Mouse (Mus musculus) lung, embryonic 14.5 days (tissue): ENCODE results near the gene Olfr1423. TPM values are rescaled to one million over a fixed set of nuclear protein-coding genes. Genes with fewer than 3 reads are reported as not detected.

Source experiments
- ATAC-seq: fragments of 200-750 bp; cut with Nextera tagmentation; 2 replicates; pipeline ENCODE4 v1.8.0; 2017; ENCODE audit warnings: mild to moderate bottlenecking, moderate TSS enrichment, moderate library complexity; ENCODE audit not compliant: insufficient read depth
- DNase-seq: peaks from one replicate; pipeline ENCODE4 v3.0.0-alpha.2; 2015
- H3K27ac ChIP-seq: fragments of 300-500 bp; sonication (generic); 2 replicates; pipeline ENCODE4 v1.5.1; 2014; ENCODE audit warnings: low read depth, mild to moderate bottlenecking, moderate library complexity
- H3K27me3 ChIP-seq: fragments of 300-500 bp; sonication (generic); 2 replicates; pipeline ENCODE4 v1.6.1; 2014; ENCODE audit warnings: low read length, control low read depth; ENCODE audit not compliant: insufficient read depth
- H3K36me3 ChIP-seq: fragments of 300-500 bp; sonication (generic); 2 replicates; pipeline ENCODE4 v1.6.1; 2014; ENCODE audit warnings: control low read depth; ENCODE audit not compliant: insufficient read depth
- H3K4me1 ChIP-seq: fragments of 300-500 bp; sonication (generic); 2 replicates; pipeline ENCODE4 v1.6.1; 2014; ENCODE audit warnings: antibody characterized with exemption, control low read depth; ENCODE audit not compliant: insufficient read depth
- H3K4me2 ChIP-seq: fragments of 300-500 bp; sonication (generic); 2 replicates; pipeline ENCODE4 v1.6.1; 2014; ENCODE audit warnings: mild to moderate bottlenecking
- H3K4me3 ChIP-seq: fragments of 300-500 bp; sonication (generic); 2 replicates; pipeline ENCODE4 v1.5.1; 2014; ENCODE audit warnings: low read depth, low read length
- H3K9ac ChIP-seq: fragments of 300-500 bp; sonication (generic); 2 replicates; pipeline ENCODE4 v1.6.1; 2014
- H3K9me3 ChIP-seq: fragments of 300-500 bp; sonication (generic); 2 replicates; pipeline ENCODE4 v1.6.1; 2016; ENCODE audit warnings: low read depth, low read length, control low read depth
- CTCF ChIP-seq: IDR thresholded peaks from 2 replicates; pipeline ENCODE4 v1.5.1; 2016; ENCODE audit warnings: antibody characterized with exemption, low read depth
- WGBS: fragments of 180-500 bp; shearing (Covaris S2); extraction: QIAGEN DNeasy Blood & Tissue Kit; methylation state at CpG from one replicate; pipeline ENCODE4 v1.1.7; 2014; 5-methylcytosine and 5-hydroxymethylcytosine counted together
- polyA plus RNA-seq: library from polyadenylated mRNA; unstranded; fragments of >200 nt; fragmentation: Nextera tagmentation; extraction: Ambion mirVana; gene quantifications from 2 replicates; pipeline ENCODE4 v1.2.1, GENCODE M21; 2014

Olfr1423 gene
- polyA plus RNA-seq, 1 experiment from 2014 or later = not detected

DNA sequence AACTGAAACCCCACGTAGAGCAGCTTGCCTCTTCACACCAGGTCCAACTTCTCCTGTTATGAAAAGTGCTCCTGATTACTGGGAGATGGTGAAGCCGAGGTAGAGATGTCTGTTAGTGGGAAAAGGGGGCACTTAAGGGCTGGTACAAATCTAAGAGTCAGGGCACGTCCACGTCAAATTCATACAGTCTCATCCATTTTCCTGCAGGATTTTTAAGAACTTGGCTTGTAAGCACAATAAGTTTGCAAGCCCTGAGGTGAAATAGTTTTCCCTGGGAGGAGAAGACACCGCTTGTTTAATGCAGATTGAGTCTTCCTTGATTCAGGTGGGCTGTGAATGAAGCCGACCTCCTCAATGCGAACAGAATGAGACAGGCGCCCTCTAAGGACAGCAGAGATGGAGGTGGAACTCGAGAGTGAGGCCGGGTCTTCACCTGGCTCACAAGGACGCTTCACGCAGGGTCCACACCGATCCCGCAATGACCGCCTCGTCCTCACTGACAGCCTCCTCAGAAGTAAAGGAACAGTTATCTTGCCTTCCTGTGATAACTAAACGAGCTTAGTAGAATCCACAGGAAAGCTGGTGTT is 34.7 kb downstream of the Olfr1423 start:
- Histone ChIP-seq H3K27ac (peak overlapping the region; percentile 36; the same call in 1 of the 2 replicates), H3K4me1 (peaks cover 2% of the 10 kb centered on the region; the same call in 1 of the 2 replicates), H3K9ac (peak overlapping the region; percentile 62), H3K9me3 (no peaks in the 10 kb centered on the region), H3K27me3 (no peaks in the 10 kb centered on the region), H3K36me3 (no peaks in the 10 kb centered on the region), H3K4me2 (peak overlapping the region; percentile 67), H3K4me3 (peak overlapping the region; percentile 63)
- ATAC-seq (no peak), DNase-seq (peak; percentile 35)
- WGBS = under 1% methylated on average over 17 of the region's 17 CpGs
- peak; percentile 40 for TF ChIP-seq CTCF

DNA sequence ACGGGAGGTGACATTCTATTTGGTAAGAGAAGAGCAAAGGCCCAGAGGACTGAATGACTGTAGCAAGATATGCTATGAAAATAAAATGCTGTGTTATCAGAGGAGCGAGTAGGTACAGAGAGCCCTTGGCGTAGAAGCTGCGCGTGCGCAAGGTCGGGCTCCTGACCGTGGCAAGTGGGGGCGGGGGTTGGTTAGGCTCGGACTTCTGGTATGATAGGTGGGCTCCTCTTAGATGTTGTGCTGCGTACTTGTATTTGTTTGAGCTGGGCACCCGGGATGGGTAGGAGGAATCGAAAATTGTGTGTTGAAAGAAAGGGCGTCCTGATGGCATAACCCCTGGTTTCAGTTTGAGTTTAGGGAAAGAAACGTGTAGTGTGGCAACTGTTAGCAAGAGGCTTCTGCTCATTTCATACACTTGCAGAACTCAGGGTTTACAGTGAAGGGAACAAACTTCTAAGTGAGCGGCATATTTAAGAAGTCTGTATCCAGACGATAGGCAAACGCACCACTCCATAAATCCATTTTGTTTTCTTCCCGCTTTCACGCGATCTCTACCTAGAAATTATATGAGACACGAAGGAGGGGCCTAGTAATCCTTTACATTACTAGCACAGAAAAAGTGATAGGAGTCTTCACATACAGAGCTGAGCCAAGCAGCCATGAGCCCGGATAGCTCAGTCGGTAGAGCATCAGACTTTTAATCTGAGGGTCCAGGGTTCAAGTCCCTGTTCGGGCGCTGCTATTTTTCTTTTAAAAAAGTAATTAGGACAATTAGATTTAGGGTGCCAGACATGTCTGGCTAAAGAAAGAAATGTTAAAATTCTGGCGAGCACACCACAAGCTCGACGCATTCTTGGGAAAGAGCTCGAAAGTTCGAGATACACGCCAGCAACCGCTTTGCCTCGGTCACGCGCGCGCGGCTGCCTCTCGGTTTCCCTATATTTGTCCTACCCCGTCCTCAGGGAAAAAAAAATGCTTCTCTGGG is 35.4 kb downstream of the Olfr1423 start:
- peak; percentile 57 for ATAC-seq
- no peak for TF ChIP-seq CTCF
- Histone ChIP-seq H3K36me3 (no peaks in the 10 kb centered on the region), H3K27me3 (no peaks in the 10 kb centered on the region), H3K4me1 (peaks cover 2% of the 10 kb centered on the region; the same call in 1 of the 2 replicates), H3K4me3 (peak overlapping the region; percentile 63), H3K9ac (peak overlapping the region; percentile 64), H3K27ac (peak overlapping the region; percentile 69; the same call in 1 of the 2 replicates), H3K9me3 (no peaks in the 10 kb centered on the region), H3K4me2 (peak overlapping the region; percentile 67)
- WGBS = under 1% methylated on average over 41 of the region's 41 CpGs
- peak; percentile 99 for DNase-seq

DNA sequence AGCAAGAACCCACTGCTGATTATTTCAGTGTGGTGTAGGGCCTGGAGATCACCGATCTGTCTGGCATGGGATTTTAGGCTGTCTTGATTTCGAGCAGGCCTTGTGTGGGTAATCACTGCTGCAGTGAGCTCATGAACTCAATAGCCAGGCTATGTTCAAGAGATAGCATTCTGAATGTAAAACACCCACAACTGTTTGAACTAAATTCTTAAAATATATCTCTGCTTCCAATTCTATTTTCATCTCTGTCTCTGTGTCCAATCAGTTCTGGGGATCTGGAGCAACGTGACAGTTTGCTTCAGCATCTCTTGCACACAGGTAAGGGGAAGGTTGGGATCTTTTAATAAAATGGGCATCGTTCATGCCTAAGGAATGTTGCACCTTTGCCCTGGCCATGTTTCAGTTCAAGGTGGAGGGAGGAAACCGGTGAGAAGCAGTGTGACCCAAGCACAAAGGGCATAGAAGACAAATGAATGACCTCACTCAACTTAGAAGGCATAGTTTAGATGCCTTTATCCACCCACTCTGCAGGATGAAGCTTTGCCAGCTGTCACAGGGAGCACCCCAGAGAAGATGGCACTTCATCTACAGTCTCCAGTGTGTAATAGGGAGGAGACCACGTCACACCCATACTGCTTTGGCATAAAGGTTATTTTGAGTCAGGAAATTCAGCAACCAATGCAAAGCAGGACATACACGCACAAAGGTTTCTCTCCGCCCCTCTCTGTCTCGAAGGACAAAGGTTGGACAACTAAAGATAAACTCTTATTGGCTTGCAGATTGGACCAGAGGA is 36.7 kb downstream of the Olfr1423 start:
- DNase-seq (peak; percentile 18), ATAC-seq (no peak)
- WGBS = 47% methylated on average over 9 of the region's 9 CpGs
- Histone ChIP-seq H3K9me3 (no peaks in the 10 kb centered on the region), H3K4me1 (peaks cover 2% of the 10 kb centered on the region; the same call in 1 of the 2 replicates), H3K27ac (no peak overlapping the region), H3K4me2 (peak overlapping the region; percentile 67), H3K4me3 (peak overlapping the region; percentile 63), H3K27me3 (no peaks in the 10 kb centered on the region), H3K36me3 (no peaks in the 10 kb centered on the region), H3K9ac (no peak overlapping the region; the same call in 1 of the 2 replicates)
- TF ChIP-seq CTCF = no peak

DNA sequence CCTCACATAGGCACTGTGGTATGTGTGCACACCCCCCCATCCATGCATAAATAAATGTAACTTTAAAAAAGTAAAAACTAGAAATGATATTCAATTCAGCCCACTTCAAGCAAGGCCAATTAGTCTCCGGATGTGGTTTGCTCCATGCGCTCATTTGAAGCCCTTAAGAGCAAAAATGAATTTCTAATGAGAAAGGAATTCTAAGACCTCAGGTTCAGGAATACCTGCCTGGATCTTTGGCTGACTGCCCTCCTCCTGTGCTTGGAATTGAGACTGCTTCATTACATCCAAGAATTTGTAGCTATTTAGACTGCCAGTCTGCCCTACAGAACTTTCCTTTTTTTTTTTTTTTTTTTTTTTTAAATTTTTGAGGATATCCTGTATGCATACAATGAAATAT is 37.5 kb downstream of the Olfr1423 start:
- H3K4me2 ChIP-seq = no peak overlapping the region
- no peak overlapping the region for H3K9ac ChIP-seq
- 72% methylated on average over 2 of the region's 2 CpGs for WGBS
- no peaks in the 10 kb centered on the region for H3K36me3 ChIP-seq
- H3K4me1 ChIP-seq = peaks cover 2% of the 10 kb centered on the region; the same call in 1 of the 2 replicates
- no peaks in the 10 kb centered on the region for H3K27me3 ChIP-seq
- DNase-seq = peak; percentile 22
- no peak overlapping the region for H3K27ac ChIP-seq
- H3K4me3 ChIP-seq = no peak overlapping the region
- ATAC-seq = no peak
- no peak for TF ChIP-seq CTCF
- H3K9me3 ChIP-seq = no peaks in the 10 kb centered on the region

DNA sequence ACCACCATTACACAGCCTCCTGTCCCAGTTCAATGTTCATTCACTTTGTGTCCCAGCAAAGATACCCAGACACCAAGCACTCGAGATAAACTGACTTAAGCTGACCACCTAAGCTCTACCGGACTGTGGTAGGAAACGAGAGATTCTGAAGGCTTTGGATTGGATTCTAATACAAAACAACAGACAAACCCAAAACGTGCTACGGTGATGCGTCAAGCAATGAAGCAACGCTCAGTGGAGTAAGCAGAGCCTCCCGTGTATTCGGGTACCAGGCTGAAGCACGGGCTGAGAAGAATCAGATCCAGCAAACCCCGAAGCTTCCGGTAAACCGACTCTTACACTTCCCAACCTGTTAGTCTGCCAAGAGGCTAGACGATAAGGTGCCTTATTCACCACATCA is 38.3 kb downstream of the Olfr1423 start:
- WGBS = 31% methylated on average over 14 of the region's 14 CpGs
- peak overlapping the region; percentile 22 for H3K4me3 ChIP-seq
- H3K27ac ChIP-seq = no peak overlapping the region
- peaks cover 2% of the 10 kb centered on the region; the same call in 1 of the 2 replicates for H3K4me1 ChIP-seq
- no peak overlapping the region for H3K9ac ChIP-seq
- DNase-seq (no peak), ATAC-seq (no peak)
- H3K36me3 ChIP-seq = no peaks in the 10 kb centered on the region
- H3K27me3 ChIP-seq = no peaks in the 10 kb centered on the region
- H3K4me2 ChIP-seq = peak overlapping the region; percentile 53
- TF ChIP-seq CTCF = no peak
- H3K9me3 ChIP-seq = no peaks in the 10 kb centered on the region

DNA sequence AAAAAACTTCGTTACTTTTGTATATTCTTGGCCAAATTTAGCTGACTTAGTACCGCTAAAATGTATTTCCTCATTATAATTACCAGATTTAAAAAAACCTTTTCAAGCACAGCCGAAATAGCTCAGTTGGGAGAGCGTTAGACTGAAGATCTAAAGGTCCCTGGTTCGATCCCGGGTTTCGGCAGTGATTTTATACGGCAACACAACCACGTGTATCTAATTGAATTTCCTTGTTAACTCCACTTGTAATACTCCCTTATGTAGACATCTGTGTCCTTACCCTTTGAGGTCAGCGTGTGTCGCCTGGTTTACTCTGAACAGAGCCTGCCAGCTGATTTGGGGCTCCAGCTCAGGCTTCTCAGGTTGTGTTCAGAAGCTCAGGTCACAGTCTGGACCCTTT is 39.0 kb downstream of the Olfr1423 start:
- no peak overlapping the region for H3K9ac ChIP-seq
- no peak overlapping the region for H3K27ac ChIP-seq
- TF ChIP-seq CTCF = no peak
- H3K36me3 ChIP-seq = no peaks in the 10 kb centered on the region
- peak overlapping the region; percentile 53 for H3K4me2 ChIP-seq
- 1% methylated on average over 11 of the region's 11 CpGs for WGBS
- ATAC-seq (peak; percentile 81), DNase-seq (peak; percentile 91)
- H3K27me3 ChIP-seq = no peaks in the 10 kb centered on the region
- H3K9me3 ChIP-seq = no peaks in the 10 kb centered on the region
- H3K4me3 ChIP-seq = peak overlapping the region; percentile 22
- peaks cover 2% of the 10 kb centered on the region; the same call in 1 of the 2 replicates for H3K4me1 ChIP-seq
